Mouse (Mus musculus) CD4-positive, CD25-positive, alpha-beta regulatory T cell, adult 2 months (primary cell): ENCODE measurements at regions not wholly inside any gene's neighbourhood (a gene's known extent, or its start where the extent isn't known, plus 50 kb on each side); places are given as distances from the start of the nearest gene placed in this dataset.
"Not testable (repeated sequence)": the region's sequence is repeated elsewhere in the genome, so short reads cannot be mapped to it uniquely, and the experiment has no call there.

Experiments used
- DNase-seq: peaks from one replicate; pipeline ENCODE4 v3.0.0-alpha.2; 2012; ENCODE audit warnings: low read depth, low spot score

DNA sequence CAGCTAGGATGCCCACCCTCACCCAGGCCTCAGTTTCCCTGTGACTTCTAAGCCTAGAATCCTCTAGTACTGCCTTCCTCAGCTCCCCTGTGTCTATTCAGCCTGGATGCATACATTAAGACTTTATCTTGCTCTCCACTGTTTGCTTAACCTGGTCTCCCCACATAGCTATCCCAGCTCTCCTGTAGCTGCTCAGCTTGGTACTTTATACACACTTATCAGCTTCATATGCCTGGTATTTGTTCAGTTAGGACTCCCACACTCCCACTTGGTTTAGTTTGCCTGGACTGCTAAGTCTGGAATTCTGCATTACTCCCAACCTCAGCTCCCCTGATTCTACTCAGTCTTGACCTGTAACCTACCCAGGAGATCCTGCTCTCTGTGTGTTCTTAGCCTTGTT is 147.7 kb downstream of the Tmem121 start:
- DNase-seq: no peak

DNA sequence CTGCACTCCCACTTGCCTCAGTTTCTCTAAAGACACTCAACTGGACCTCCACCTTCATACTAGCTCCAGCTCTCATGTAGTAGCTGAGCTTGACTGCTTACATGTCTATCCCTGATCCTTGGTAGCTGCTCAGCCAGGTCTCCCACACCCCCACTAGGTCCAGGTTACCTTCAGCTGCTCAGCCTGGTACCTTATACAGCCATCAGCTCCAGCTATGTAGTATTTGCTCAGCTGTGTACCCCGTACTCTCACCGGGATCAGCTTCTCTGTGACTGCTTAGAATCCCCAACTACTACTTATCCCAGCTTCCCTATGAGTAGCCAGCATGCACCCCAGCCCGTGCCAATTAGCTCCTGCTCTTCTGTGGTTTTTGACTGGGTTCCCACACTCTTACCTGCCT is 148.1 kb downstream of the Tmem121 start:
- DNase-seq: not testable (repeated sequence)

DNA sequence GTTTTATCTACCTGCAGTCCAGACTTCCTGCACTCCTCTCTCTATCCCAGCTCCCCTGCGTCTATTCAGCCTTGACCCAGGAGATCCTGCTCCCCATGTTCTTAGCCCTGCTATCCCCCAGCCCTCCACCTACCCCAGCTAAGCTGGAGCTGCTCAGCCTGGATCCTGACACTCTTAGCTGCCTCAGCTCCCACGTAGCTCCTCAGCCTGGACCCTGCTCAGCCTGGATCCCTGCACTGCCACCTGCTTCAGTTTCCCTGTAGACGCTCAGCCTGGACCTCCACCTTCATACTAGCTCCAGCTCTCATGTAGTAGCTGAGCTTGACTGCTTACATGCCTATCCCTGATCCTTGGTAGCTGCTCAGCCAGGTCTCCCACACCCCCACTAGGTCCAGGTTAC is 151.5 kb downstream of the Tmem121 start:
- no peak for DNase-seq

DNA sequence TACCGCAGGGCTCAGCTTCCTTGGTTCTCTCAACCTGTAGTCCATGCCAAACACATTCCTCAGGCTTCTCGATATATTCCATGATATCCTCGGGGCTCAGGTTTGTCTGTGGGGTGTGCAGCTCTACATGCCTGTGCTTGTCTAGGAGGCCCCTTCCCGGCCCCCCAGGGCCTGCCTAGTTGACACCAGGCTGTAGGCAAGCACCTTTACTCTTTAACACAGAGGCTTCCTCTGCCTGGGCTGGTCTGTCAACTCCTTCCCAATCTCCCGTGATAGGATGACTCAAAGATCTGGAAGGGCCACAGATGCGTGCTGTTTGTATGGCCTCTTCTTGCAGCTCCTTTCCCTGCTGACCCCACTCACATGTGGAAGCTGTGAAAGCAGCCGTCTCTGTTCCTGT is 150.4 kb upstream of the Adam6b start:
- no peak for DNase-seq

DNA sequence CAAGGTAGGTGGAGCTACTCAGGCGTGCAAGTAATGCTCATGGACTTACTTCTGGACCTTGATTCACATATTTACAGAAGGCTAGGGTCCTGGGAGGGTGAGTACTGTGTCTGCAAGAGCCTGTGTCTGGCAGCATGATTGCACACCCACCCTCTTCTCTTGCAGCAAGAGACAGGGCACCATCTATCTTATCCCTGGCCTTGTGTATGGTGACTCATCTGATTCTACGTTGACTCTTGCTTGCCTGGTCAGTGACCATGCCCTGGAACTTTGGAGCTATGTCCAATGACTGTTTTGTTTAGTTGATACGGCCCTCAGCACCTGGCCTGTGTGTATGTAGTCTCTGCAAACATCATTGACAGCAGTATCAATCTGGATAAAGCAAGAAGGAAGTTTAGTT is 148.3 kb upstream of the Adam6b start:
- DNase-seq: no peak

DNA sequence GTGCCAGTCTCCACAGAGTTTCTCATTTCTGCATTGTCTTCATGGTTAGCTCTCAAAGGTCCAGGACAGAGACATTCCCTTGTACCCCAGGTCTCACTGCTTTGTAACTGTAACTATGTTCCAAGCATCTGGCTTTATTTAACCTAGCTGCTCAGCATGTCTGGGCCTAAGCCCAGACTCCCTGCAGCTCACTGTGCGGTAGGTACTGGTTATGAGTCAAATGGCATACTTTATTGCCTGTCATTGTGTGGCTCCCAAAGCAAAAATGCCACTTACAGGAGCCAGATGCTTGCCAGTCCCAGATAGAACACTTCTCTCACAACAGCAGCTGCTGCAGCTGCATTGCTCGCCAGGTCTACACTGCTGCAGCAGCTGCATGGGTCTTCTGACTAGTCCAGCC is 134.2 kb upstream of the Adam6b start:
- no peak for DNase-seq

DNA sequence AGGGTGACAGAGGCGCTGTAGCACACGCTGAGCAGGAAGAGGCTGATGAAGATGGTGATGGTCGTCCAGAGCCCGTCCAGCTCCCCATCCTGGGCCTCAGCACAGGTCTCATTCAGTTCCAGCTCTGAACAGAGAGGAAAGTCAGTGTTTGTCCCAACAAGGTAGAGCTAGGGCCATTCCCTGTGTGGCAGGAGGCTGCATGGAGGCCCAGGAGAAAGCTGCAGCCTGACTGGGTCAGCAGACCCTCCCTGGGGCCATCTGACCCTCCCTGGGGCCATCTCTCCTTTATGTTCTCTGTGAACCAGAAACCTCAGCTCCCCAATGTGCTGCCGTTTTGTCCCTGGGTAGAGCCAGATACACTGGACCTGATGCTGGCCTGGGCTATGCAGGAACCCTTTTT is 131.2 kb upstream of the Adam6b start:
- no peak for DNase-seq

DNA sequence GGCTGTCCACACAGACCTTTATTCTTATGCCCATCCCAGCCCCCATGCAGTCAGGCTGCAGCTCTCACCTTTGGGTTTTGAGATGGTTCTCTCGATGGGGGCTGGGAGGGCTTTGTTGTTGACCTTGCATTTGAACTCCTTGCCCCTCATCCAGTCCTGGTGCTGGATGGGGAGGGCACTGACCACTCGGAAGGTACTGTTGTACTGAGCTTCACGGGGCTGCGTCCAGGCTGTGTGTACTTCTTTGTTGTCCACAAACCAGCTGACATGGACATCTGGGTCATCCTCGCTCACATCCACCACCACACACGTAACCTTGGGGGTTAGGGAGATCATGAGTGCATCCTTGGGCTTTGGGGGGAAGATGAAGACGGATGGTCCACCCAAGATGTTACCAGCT is 129.3 kb upstream of the Adam6b start:
- no peak for DNase-seq

DNA sequence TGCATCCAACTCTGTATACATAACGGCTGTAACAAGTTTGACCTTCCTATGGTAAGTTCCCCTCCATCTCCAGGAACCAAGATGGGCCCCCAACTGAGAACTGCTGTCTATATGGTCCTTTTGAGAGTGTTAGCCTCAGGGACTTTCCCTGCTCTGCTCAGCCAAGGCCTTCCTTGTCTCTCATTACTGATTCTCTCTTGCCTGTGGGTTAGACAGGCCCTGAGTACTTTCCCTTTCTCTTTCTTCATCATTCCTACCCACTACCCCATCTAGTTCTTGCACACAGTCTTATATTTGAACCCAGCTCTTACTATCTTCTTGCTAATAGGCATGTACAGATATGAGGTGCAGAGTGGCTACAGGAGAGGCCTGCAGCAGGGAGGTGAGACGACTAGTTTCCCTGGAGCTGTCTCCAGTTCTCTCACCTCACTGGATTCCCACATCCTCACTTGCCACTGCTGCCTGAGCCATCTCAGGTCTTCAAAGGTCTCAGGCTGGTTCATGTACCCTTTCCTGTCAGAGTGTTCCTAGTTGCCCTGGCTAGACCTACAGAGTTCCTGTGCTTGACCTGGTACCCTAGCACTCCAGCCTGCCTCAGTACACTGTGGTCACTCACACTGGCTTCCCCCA is 126.8 kb upstream of the Adam6b start:
- peak; percentile 45 for DNase-seq

DNA sequence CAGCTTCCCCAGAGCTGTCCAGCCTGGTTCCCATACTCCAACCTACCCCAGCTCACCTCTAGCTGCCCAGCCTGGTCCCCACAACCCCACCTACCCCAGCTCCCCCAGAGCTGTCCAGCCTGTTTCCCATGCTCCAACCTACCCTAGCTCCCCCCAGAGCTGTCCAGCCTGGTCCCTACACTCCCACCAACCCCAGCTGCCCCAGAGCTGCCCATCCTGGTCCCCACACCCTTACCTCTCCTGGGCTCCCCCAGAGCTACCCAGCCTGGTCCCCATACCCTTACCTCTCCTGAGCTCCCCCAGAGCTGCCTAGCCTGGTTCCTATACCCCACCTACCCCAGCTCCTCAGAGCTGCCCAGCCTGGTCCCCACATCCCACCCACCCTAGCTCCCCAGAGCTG is 125.3 kb upstream of the Adam6b start:
- no peak for DNase-seq

DNA sequence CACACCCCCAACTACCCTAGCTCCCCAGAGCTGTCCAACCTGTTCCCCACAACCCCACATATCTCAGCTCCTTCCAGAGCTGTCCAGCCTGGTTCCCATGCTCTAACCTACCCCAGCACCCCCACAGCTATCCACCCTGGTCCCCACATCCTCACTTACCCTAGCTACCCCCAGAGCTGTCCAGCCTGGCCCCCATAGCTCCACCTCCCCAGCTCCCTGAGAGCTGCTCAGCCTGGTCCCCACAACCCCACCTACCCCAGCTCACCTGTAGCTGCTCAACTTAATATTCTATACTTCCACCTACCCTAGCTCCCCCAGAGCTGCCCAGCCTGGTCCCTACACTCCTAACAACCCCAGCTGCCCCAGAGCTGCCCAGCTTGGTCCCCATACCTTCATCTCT is 124.9 kb upstream of the Adam6b start:
- no peak for DNase-seq

DNA sequence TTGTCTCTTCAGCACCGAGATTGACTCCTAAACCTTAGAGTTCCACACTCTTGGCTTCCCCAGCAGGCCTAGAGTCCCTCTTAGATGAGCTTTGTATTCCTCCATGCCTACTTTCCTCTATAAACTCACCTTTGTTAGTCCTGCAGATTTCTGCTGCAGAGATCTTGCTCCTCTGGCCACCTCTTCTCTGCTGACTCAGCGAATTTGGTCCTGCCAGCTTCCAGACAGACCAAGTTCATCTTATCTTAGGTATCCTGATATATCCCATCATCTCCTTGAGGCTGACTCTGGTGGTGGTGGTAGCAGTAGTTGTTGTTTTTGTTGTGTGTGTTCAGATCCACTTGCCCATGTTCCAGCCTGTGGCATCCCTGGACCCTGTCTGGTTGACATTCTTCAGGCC is 123.5 kb upstream of the Adam6b start:
- DNase-seq: no peak

DNA sequence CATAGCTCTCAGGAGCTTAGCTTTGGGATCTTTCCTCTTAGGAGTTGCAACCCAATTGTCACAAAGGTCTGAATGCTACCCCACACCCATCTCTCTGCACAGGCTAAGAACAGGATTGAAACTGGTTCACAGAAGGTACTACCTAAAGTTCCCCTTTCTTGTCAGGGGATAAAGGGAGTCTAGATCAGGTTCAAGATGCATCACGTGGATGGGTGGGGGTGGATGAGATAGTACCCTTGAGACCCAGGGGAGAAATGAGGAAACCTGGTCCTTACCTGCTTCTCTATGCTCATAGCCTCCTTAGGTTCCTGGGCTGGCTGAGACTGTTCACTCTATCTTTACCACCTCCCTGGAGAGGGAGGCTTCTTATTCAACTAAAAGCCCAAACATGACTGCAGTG is 122.9 kb upstream of the Adam6b start:
- DNase-seq: no peak

DNA sequence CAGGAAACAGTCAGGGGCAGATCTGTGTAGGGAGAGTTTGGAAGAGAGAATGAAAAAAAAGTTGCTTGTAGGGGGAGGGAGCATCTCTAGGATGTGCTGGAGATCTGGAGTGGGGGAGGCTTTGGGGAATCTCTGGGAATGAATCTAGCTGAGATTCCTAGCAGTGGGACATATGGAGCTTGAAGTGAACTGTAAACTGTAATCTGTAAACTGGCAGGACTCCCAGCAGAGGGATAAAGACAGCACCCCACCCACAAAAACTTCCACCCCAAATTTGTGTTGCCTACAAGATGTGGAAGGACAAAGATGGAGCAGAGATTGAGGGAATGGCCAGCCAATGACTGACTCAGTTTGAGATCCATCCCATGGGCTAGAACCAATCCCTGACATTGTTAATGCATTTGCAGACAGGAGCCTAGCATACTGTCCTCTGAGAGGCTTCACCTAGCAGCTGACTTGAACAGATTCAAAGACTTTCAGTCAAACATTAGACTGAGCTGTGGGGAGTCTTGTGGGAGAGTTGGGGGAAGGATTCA is 87.7 kb upstream of the Adam6b start:
- no peak for DNase-seq

DNA sequence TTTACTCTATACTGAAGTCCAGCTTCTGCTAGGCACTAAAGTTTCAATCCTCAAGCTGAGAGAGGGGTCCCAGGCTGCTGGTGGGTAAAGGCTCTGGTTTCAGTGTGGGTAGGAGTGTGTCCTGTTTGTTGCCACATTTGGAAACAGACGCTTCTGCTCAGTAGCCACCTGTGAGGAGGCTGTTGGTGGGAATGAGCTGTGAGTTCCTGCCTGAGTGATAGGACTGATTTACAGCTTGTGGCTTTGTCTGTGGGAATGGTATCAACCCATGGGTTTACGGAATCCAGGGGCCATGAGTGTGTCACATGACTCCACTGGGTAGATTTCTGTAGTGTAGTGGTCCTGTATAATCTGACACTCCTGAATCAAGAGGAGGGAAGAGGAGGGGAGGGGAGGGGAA is 86.5 kb upstream of the Adam6b start:
- no peak for DNase-seq

DNA sequence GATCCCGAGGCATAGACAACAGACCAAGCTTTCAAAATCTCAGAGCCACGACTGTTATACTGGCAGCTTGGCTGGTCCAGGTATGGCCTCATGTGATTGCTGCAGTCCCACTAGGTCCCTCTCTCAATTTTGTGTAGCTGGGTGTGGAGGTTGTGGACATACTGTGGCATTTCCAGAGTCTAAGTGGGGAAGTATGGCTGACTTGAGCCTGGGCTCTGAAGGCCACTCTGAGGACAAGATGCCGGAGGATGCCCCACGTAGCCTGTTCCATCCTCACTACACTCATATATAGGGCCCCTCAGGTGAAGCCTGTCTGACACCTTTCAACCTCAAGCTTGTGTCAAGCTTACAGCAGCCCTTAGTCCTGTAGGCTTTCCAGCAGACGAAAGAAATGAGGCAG is 78.2 kb upstream of the Adam6b start:
- DNase-seq: no peak

DNA sequence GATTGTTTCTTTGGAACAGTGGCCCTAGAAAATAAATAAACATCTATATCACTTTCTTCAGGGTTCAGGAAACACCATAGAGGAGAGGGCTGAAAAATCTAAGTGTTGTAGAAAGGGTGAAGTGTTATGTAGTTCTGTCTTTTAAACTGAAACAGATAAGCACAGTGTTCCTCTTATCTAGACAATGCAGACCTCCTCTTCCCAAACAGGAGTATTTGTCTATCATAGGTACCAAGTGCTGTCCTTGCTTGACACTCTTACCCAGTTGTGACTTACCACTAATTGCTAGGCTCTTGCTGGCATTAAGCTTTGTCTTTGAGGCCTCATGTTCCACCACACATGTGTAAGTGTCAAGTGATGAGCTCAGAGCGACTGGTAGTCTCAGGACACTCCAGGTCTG is 75.3 kb upstream of the Adam6b start:
- no peak for DNase-seq

DNA sequence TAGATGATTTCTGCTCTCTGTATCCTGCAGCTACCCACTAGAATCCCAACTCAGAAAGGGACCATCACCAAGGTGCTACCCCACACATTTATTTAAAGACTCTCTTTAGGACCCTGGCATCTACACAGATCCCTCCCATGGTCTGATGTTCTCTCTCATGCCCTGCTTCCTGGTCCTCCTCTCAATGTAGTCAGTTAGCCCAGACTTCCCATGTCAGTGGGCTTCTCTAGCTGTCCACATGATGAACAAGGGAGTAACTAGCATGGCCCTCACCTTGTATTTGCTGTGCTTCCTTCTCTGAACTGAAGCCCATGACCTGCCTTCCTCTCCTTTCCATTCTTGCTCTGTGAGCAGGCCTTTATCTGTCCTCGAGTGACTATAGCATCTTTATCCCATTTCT is 71.8 kb upstream of the Adam6b start:
- no peak for DNase-seq

DNA sequence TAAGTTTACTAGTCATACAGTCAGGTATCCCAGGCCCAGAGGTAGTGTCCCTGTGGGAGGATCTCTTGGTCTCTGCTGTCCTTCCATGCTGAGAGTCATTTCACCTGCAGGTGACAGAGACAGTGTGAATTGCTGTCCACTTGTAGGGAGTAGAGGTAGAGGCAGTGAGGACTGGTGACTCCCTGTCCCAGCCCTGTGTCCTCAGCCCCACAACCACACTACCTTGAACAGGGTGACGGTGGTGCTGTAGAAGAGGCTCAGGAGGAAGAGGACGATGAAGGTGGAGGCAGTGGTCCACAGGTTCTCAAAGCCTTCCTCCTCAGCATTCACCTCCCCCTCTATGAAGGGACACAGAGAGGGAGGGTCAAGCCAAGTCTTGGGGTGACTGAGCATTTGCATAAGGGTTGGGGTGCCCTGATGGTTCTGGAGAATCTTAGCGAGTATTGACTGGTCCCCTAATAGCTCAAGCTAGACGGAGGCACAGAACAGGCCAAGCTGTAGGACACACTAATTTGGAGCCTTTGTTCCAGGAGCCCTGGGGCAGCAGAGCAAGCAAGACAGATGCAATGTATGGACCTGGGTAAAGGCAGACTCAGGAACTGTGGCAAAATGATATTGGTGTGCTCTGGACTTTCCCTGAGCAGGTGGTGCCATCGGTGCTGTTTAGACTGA is 70.4 kb upstream of the Adam6b start:
- no peak for DNase-seq

DNA sequence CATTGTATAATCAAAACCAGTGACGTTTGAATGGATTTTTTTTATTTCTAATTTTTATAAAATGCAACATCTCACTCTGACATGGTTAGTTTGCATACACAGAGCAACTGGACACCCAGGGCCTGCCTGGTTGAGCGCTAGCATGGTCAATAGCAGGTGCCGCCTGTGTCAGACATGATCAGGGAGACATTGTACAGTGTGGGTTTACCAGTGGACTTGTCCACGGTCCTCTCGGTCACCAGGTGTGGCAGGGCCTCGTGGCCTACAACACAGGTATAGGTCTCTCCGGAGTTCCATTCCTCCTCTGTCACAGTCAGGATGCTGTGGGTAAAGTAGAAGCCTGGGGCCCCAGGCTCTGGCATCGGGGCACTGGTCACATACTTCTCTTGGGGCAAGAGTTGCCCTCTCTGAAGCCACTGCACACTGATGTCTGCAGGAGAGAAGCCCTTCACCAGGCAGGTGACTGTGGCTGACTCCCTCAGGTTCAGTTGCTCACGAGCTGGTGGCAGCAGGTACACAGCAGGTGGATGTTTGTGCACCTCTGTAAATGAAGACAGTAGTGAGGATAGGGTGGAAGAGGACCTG is 68.5 kb upstream of the Adam6b start:
- no peak for DNase-seq

DNA sequence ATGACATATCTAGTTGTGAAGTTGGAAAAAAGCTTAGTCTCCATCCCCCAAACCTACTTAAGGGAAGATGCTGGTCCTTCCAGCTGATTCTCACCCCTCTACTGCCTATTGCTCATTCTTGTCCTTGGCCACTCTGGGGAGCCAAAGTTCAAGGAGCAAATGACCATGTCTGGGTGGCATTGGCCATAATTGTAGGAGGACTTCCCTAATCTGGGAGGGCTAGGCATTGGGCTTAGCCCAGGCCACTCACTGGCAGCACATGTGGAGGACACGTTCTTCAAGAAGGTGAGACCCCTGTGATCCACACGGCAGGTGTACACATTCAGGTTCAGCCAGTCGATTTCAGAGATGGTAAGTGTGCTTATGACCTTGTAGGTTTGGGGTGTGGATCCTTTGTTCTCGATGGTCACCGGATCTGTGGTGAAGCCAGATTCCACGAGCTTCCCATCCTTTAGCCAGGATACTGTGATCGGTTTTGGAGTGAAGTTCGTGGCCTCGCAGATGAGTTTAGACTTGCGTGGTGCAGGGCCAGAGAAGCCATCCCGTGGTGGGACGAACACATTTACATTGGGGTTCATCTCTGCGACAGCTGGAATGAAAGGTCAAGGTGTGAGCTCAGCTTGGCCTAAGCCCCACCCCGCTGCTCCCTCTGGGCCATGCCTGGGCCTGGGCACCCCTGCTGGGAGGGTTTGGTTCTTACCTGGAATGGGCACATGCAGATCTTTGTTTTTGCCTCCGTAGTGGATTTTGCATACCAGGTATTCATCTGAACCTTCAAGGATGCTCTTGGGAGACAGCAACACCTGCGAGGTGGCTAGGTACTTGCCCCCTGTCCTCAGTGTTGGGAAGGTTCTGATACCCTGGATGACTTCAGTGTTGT is 67.4 kb upstream of the Adam6b start:
- DNase-seq: no peak

DNA sequence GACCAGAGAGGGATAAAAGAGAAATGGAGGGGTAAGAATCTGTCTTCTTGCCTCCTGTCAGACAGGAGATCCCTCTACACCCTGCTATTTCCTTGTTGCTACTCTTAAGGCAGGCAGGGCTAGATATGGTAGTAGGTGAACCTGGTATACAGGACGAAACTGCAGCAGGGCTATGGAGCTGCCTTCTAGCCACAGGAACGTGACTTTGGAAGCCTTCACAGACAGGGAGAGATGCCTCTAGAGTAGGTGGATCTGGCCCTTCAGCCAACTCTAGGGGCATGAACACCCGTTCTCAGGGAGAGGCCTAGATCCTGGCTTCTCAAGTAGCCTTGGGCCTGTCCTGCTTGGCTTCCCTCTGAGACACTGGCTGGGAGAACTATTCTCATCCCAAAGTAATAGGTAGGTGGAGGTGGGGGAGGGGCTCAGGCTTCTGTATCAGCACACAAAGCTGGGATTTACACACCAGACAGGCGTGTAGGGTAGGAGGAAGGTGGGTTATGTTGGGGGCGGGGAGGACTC is 66.5 kb upstream of the Adam6b start:
- no peak for DNase-seq
